Mouse (Mus musculus): ENCODE data around the gene Wee2.

Gene Wee2

GRCm38 (mm10) chr6:40438936-40439335 is at the start of gene Wee2:
Gene Wee2 (plus strand): TSS chr6:40439088.
- no peak for DNase-seq (ENCODE audit: low spot score in 2 of 2)

- no peak for DNase-seq (ENCODE audit: low spot score in 2 of 2)
These were observed 47.9 kb upstream of the Wee2 start for GRCm38 (mm10) chr6:40390975-40391374.

DNA sequence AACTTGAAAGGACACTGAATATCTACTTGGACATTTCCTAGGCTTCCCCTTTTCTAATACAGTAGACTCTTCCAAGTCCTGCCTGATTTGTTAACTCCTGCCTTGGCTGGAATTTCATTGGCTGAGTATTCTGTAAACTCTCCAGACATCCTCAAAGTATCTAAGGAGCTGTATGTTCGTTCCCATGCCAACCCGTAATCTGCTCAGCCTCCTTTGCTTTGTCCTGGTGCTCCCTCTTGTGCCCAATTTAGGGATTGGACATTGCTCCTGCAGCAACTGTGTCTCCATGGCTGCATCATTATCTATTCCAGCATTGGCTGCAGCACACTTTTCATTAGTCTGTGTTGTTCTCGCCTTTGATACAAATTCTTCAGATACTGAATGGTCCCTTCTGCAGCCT is 45.7 kb upstream of the Wee2 start:
- DNase-seq (ENCODE audit: low spot score in 2 of 2) = peak; percentile 68 to 85

GRCm38 (mm10) chr6:40402031-40402430 is 36.9 kb upstream of the Wee2 start:
- no peak for DNase-seq (ENCODE audit: low spot score in 2 of 2)

GRCm38 (mm10) chr6:40403640-40404285 is 35.1 kb upstream of the Wee2 start:
- no peak for DNase-seq (ENCODE audit: low spot score in 2 of 2)

DNA sequence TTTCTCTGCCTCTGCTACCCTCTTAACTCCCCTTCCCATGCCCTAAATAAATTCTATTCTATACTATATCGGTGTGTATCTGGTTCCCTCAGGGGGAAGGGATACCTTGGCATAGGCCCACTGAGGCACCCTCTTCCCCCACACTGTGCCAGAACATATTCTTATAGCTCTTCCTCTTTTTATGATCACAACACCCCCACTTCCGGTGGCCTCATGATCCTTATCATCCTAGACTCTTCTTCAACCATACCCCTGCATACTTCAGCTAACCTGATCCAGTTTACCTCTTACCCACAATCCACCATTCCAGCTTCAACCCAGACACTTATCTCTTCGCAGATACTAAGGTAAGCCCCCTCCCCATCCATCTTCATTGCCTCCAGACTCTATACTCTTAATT is 27.8 kb upstream of the Wee2 start:
- no peak for DNase-seq (ENCODE audit: low spot score in 2 of 2)

- DNase-seq (ENCODE audit: low spot score in 2 of 2) = no peak
These were observed 25.8 kb upstream of the Wee2 start for GRCm38 (mm10) chr6:40413046-40413445.

DNA sequence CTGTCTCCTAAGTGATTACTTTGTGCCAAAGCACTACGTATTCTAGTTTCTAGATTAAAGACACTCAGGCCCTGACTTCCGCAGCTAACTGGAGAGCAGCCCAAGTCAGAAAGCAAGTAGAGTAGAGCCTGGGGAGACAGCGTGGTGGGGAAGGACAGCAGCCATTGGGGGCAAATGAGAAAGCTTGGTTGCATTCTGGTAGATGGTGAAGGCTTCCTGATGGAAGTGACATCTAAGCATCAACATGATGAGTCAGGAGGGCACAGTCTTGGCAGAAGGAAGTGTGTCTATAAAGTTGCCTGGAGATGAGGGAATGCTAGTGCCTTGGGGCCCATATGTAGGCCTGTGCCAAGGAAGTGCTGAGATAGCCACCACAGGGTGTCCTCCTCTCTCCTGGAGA is 25.3 kb upstream of the Wee2 start:
- no peak for DNase-seq (ENCODE audit: low spot score in 2 of 2)

DNA sequence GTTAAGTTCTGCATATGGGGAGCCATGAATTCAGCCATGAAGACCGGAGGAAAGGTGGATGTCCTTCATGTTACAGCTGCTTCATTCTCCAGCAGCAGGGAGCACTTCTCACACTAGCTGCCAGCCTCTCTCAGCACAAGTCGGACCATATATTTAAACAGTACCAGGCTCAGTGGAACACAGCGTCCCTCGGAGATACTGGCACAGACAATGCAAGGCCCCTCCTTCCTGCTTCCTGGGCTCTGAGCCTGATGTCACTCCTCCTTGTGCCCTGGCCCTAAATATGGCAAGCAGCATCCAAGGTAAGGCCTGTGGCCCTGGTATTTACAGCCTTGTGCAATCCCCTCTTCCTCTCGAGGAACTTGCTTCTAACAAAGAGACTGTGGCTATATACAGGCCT is 23.1 kb upstream of the Wee2 start:
- no peak for DNase-seq (ENCODE audit: low spot score in 2 of 2)

DNA sequence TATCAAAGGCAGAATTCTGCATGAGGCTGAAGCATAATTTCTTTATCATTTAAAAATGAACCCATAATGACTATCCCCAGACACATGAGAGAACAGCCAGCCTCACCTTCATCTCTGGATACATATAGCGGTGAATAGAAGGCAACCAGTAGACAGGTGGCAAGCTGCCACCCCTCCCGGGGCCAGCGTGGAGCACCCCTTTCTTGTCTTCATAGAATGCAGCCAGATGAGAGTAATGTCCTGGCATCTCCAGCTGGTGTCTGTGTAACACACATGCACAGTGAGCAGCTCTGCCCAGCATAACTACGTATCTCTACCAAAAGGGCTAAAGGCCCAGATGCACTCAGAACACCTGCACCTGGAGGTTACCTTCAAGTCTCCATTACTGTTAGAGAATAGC is 20.5 kb upstream of the Wee2 start:
- no peak for DNase-seq (ENCODE audit: low spot score in 2 of 2)

DNA sequence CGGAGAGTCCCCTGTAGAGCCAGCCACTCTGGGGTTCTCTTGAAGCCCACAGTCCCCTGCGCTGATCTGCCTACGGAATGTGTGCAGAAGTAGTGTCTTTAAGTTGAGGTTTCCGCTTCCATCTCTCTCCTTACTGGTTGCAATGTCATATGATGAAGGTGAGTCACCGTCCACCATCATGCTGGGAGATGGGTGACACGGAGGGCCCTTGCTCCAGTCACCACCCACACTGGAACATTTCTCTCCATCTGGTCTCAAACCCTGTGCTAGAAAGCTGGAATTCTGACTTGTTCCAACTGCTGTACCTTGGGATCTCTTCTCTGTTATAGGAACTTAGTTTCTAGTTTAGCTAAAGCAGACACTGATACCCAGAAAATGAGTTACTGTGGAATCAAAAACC is 17.8 kb upstream of the Wee2 start:
- DNase-seq (ENCODE audit: low spot score in 2 of 2) = no peak

DNA sequence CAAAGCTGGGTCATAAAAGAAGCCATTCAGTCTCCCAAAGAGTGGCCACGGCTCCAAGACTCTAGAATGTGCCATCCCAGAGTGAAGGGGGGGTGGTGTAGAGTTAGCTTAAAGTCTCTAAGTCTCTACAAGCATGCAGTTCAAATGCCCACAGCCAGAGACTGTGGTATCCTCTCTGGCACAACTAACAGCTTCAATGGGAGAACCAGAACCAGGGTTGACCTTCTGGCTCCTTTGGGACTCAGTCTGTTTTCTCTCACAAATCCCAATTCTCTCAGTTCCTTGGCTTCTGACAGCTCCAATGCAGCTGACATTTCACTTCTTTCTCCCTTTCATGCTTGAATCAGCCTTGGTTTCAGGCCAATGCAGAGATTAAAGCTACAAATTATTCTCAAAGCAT is 15.9 kb upstream of the Wee2 start:
- DNase-seq (ENCODE audit: low spot score in 2 of 2) = no peak

DNA sequence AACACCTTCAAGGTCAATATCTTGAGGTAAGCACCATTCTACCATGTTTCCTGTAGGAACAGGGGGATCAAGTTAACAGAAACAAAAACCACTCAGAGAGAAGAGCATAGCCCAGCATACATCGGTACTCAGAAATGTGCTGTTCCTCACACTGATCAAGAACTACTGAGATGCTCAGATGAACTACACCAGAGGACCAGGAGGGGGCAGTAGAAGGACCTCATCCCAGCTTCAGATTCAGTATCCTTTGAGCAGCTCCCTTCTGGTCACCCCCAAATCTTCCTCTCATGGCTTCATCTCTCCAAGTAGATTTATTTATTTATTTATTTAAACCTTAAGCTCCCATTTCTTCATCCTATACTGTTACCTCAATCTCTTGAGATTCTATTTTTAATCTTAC is 15.1 kb upstream of the Wee2 start:
- no peak for DNase-seq (ENCODE audit: low spot score in 2 of 2)

GRCm38 (mm10) chr6:40427441-40427840 is 11.4 kb upstream of the Wee2 start:
- DNase-seq (ENCODE audit: low spot score in 2 of 2) = no peak

DNA sequence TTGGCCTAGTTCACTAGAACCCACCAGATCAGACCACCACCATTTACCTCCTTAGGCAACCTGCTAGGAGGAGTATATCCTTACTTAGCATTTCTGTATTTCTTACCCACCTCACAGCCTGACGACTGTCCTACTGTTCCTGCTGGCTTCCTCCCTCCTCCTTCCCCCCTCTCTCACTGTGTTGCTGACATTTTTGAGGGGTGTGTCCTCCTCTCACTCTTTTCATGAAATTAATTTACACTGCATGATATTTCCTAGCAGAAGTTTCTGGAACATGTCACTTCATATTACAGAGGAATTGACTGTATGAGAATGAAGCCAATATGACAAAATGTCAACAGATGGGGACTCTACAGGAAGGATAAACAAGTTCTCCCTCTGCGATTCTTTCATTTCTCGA is 10.2 kb upstream of the Wee2 start:
- no peak for DNase-seq (ENCODE audit: low spot score in 2 of 2)

DNA sequence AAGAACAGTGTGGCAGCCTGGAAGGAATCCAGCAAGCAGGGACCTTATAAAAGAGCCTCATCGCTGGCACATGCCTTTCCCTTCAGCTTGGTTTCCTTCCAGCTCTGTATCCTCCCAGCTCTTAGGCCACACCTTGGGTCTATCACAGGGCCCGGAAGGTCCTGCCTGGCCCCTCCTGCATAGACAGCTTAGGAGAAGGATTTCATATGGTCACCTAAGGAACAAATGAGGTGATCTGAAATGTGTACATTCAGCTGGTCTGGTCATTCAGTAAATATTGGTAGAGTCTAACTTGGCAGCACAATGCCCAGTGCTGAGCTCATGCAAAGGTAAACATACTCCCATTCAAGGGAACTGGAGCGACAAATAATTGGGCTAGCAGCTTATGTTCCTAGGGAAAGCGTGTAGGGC is 9.4 kb upstream of the Wee2 start:
- DNase-seq (ENCODE audit: low spot score in 2 of 2) = no peak

DNA sequence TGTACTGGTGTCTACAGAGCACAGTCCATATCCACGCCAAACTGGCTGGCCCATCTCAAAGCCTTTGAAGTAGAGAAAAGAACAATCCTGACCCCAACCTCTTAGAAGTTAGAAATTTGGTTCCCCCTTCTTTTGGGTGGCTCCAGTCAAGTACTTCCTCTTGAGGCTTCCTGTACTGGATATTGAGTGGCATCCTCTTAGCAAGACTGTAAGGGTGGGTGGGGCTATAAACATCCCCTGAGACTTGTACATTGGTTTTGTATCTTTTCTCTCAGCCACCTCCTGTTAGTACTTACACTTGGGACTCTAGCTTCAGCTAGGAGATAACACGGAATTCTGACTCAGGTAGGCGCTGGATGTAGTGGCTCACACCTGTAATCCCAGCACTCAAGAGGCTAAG is 8.6 kb upstream of the Wee2 start:
- no peak for DNase-seq (ENCODE audit: low spot score in 2 of 2)

GRCm38 (mm10) chr6:40430878-40431277 is 8.0 kb upstream of the Wee2 start:
- DNase-seq (ENCODE audit: low spot score in 2 of 2) = no peak

GRCm38 (mm10) chr6:40431356-40431755 is 7.5 kb upstream of the Wee2 start:
- no peak for DNase-seq (ENCODE audit: low spot score in 2 of 2)

GRCm38 (mm10) chr6:40431812-40432211 is 7.1 kb upstream of the Wee2 start:
- DNase-seq (ENCODE audit: low spot score in 2 of 2) = no peak

- DNase-seq (ENCODE audit: low spot score in 2 of 2) = peak in 1 of 2 experiments; percentile 41
These were observed 6.3 kb upstream of the Wee2 start for GRCm38 (mm10) chr6:40432346-40433275.

DNA sequence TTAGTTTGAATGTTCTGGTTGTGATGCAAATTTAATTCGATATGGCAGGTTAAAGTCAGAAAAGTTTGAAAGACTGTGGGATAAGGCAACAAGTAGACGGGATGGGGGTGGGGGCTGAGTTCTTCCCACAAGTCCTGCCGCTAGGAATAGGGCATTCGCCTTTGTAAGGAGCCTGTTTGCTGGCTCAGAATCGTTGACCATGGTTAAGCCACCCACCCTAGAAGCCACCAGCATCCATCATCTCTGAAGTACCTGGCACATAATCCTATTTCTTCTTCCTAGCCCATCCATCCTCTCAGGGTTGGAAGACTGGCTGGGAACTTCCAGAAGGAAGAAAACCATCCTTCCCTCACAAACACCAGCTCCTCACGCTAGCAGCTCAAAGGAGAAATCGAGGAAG is 4.2 kb upstream of the Wee2 start:
- no peak for DNase-seq (ENCODE audit: low spot score in 2 of 2)
